Mouse (Mus musculus): Measurements from ENCODE around the gene Ppip5k1. TPM values are rescaled to one million over a fixed set of nuclear protein-coding genes. Genes with fewer than 3 reads are reported as not detected.

The Ppip5k1 gene
- polyA plus RNA-seq, 1 experiment from 2014 or later: 10.2 TPM

DNA sequence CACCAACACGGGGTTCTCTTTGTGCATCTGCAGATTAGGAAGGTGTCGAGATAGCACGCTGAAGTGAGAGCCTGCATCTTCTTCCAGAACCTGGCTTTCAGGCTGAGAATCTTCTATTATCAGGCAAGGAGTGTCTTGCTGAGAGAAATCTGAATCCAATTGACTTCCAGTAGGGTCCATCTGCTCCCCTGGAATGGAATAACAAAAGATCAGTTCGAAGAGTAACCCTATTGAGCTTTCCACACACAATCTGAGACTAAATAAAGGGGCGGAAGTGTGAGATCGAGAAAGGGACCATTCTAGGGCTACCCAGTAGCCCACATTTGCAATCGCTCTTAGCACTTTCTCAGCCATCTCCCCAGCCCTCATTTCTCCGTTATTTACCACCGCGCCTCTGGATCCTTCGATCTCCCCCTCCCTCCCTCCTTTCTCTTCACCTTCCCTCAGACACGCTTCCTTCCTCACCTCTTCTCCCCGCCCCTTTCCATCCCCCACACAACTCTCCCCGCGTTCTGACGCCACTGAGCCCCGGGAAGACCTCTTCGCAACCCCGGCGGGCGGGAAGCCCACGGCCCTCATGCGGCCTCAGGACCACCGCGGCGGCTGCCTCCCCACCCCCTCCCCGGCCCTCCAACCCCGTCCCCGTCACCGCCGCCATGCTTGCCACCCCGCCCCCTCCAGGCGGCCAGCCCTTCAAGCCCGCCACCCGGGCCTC lies 84.5 kb downstream of the Ppip5k1 start:
- peak overlapping the region; percentile 97 for H3K4me3 ChIP-seq
- 1% methylated on average over 35 of the region's 35 CpGs for WGBS

DNA sequence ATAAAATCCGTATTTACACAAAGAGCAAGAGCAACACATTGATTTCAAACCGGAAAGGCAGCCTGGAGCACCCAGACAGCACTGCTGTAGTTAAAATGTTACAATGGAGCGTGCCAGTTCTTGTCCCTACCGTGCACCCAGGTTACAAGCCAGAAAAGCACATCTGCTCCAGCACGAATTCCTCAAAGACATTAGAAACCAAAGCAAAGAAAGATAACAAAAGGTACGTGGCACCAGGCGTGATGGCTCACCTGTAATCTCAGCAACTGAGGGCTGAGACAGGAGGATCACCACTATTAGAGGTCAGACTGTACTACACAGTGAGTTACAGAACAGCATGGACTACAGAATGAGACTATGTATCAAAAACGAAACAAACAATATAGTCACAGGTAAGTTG lies 86.8 kb downstream of the Ppip5k1 start:
- Histone ChIP-seq H3K9me3 (no peaks in the 10 kb centered on the region), H3K27ac (replicated peaks) (no peak overlapping the region), H3K27me3 (replicated peaks; ENCODE audit: low read depth, poor library complexity, severe bottlenecking) (no peaks in the 10 kb centered on the region), H3K4me1 (peaks cover 30% of the 10 kb centered on the region), H3K36me3 (replicated peaks) (peaks cover 66% of the 10 kb centered on the region), H3K4me3 (no peak overlapping the region; the same call in 1 of the 2 replicates)
- WGBS: 88% methylated on average over 8 of the region's 8 CpGs
- no peak for DNase-seq (ENCODE audit: low spot score)

More for the DNA sequence above, 84.5 kb downstream of the Ppip5k1 start:
- Histone ChIP-seq H3K36me3 (replicated peaks) (peaks cover 47% of the 10 kb centered on the region), H3K27ac (replicated peaks) (peak overlapping the region; percentile 99), H3K27me3 (replicated peaks; ENCODE audit: low read depth, poor library complexity, severe bottlenecking) (no peaks in the 10 kb centered on the region), H3K4me1 (peaks cover 30% of the 10 kb centered on the region), H3K9me3 (no peaks in the 10 kb centered on the region)
- DNase-seq (ENCODE audit: low spot score): no peak

Other genes with a start within 250 kb of the Ppip5k1 start
- not detected in 2 replicates for gene Tgm7, start 245.6 kb downstream of the Ppip5k1 start, polyA plus RNA-seq (2016; fragmentation: Nextera tagmentation; extraction: Ambion mirVana)
- 19.7 and 22.4 TPM in 2 replicates for gene Adal, start 215.0 kb downstream of the Ppip5k1 start, polyA plus RNA-seq (2016; fragmentation: Nextera tagmentation; extraction: Ambion mirVana)
- gene Lcmt2, start 214.7 kb downstream of the Ppip5k1 start, polyA plus RNA-seq (2016; fragmentation: Nextera tagmentation; extraction: Ambion mirVana): 21.5 and 22.5 TPM in 2 replicates
- 82.1 and 87.5 TPM in 2 replicates for gene Tubgcp4, start 184.7 kb downstream of the Ppip5k1 start, polyA plus RNA-seq (2016; fragmentation: Nextera tagmentation; extraction: Ambion mirVana)
- gene Zscan29, start 184.3 kb downstream of the Ppip5k1 start, polyA plus RNA-seq (2016; fragmentation: Nextera tagmentation; extraction: Ambion mirVana): 12.0 and 14.7 TPM in 2 replicates
- gene Trp53bp1, start 84.0 kb downstream of the Ppip5k1 start, polyA plus RNA-seq (2016; fragmentation: Nextera tagmentation; extraction: Ambion mirVana): 120 and 124 TPM in 2 replicates
- gene Map1a, start 65.8 kb downstream of the Ppip5k1 start, polyA plus RNA-seq (2016; fragmentation: Nextera tagmentation; extraction: Ambion mirVana): 3.4 and 4.2 TPM in 2 replicates
- 3.6 and 6.0 TPM in 2 replicates for gene Ckmt1, start 2.3 kb upstream of the Ppip5k1 start, polyA plus RNA-seq (2016; fragmentation: Nextera tagmentation; extraction: Ambion mirVana)
- gene Strc, start 31.8 kb upstream of the Ppip5k1 start, polyA plus RNA-seq (2016; fragmentation: Nextera tagmentation; extraction: Ambion mirVana): not detected in 2 replicates
- 609 and 638 TPM in 2 replicates for gene Pdia3, start 58.4 kb upstream of the Ppip5k1 start, polyA plus RNA-seq (2016; fragmentation: Nextera tagmentation; extraction: Ambion mirVana)
- gene Catsper2, start 58.4 kb upstream of the Ppip5k1 start, polyA plus RNA-seq (2016; fragmentation: Nextera tagmentation; extraction: Ambion mirVana): 3.3 and 3.7 TPM in 2 replicates
- 8.0 and 12.0 TPM in 2 replicates for gene Ell3, start 88.9 kb upstream of the Ppip5k1 start, polyA plus RNA-seq (2016; fragmentation: Nextera tagmentation; extraction: Ambion mirVana)
- 482 and 494 TPM in 2 replicates for gene Serf2, start 93.8 kb upstream of the Ppip5k1 start, polyA plus RNA-seq (2016; fragmentation: Nextera tagmentation; extraction: Ambion mirVana)
- 143 and 146 TPM in 2 replicates for gene Hypk, start 97.9 kb upstream of the Ppip5k1 start, polyA plus RNA-seq (2016; fragmentation: Nextera tagmentation; extraction: Ambion mirVana)
- 0.30 and 0.57 TPM in 2 replicates for gene Serinc4, start 101.4 kb upstream of the Ppip5k1 start, polyA plus RNA-seq (2016; fragmentation: Nextera tagmentation; extraction: Ambion mirVana)
- 53.2 and 55.4 TPM in 2 replicates for gene Mfap1b, start 118.7 kb upstream of the Ppip5k1 start, polyA plus RNA-seq (2016; fragmentation: Nextera tagmentation; extraction: Ambion mirVana)
- 27.1 and 28.6 TPM in 2 replicates for gene Mfap1a, start 151.3 kb upstream of the Ppip5k1 start, polyA plus RNA-seq (2016; fragmentation: Nextera tagmentation; extraction: Ambion mirVana)
- 10.8 TPM in 2 replicates for gene Wdr76, start 151.3 kb upstream of the Ppip5k1 start, polyA plus RNA-seq (2016; fragmentation: Nextera tagmentation; extraction: Ambion mirVana)

All from embryonic facial prominence, embryonic 10.5 days (tissue).